Mouse (Mus musculus) CD8-positive naive resting alpha-beta T cell, adult 57 days (primary cell): ENCODE data around the gene Fam122a. TPM values are rescaled to one million over a fixed set of nuclear protein-coding genes. Genes with fewer than 3 reads are reported as not detected.

ENCODE experiments used
- total RNA-seq: library from RNA; stranded (reverse); gene quantifications from one replicate; pipeline ENCODE4 v1.2.4, GENCODE M21; 2023

The Fam122a gene
- 30.7 TPM for total RNA-seq

DNA sequence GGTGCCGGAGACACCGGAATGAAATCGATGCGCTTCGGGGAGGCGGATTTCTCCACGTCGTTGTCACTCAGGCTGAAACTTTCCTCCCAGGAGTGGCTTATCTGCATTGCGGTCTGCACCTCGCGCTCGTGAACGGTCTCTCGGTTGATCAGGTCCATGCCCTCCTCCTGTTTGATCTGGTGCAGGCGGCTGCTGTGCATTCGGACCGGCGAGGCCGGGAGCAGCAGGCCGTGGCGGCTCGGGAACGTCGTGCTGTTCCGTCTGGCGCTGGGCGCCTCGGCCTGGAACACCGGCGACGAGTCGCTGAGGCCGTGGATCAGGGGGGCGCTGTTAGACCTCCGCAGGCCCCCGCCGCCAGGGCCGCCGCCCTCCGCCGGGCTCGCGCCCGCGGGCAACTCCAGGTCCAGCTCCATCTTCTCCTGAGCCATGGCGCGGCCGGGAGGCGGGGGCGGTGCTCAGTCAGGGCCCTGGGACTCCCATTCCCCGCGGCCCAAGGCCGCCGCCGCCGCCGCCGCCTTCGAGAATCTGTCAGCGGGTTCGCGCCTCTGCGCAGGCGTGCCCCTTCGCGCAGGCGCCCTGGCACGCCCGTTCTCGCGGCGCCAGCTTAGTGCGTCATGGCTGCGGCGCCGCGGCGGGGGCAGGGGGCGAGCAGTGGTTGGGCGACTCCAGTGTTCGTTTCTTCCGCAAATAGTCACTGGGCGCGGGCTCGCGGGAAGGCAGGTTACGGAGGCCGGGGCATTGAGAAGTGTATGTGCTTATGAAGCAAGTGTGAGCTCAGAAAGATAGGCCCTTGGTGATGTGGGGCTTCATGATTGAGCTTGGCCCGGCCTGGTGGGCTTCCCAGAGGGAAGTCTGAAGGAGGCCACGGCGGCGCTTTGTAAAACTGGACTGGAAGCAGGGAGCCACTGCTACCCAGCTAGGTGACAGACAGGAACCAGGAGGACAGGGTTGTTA lies at the start of gene Fam122a:
Fam122a (minus strand) TSS at position 428 of the 954 bp plus-strand sequence.

Other genes starting within 250 kb of the Fam122a start
- 15.5 TPM for gene Fxn, start 196.8 kb downstream of the Fam122a start, total RNA-seq
- gene Pip5k1b, start 78.5 kb upstream of the Fam122a start, total RNA-seq, result 1.5 TPM
- not detected for gene Tmem252, start 196.7 kb upstream of the Fam122a start, total RNA-seq